Mouse (Mus musculus): ENCODE data around the gene Ubtf. TPM values are rescaled to one million over a fixed set of nuclear protein-coding genes. Genes with fewer than 3 reads are reported as not detected.

The Ubtf gene
- polyA plus RNA-seq, 1 experiment from 2014 or later = 75.5 TPM

DNA sequence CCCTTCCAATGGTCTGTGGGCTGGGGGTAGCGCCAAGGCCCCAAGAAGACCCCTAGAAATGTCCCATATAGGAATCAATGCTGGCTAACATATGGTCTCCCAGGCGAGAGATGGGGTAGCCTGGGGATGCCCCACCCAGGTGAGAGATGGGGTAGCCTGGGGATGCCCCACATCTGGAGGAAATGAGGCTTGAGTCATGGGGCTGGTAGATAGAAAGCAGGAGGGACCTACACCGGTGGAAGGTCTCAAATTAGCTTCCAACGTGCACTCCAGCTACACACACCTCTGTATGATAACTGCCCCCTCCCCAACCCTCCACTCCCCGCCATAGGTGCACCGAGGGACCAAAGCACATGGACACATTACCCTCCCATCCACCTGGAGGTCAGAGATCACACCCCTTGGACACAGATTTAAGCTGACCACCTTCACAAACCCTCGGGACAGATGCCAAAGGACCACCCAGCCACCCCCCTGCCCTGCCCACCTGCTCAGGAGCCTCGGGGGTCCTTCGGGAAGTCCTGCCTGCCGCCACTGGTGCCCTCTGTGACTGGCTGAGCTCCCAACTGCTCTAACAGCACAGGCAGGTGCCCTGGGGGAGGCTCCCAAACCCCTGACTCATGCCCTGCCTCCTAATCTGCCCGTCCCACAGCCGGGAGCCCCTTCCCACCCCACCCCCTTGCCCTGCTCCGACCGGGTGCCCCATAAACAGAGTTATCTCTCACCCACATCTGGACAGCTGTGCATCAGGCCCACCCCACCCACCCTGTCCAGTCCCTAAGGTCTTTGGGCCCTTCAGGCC is 45.2 kb upstream of the Ubtf start:
- Histone ChIP-seq H3K4me3 (replicated peaks; ENCODE audit: low read depth, low read length) (no peak overlapping the region), H3K4me1 (replicated peaks; ENCODE audit: insufficient read depth, low read length) (0 out of 2 replicates have a peak, but pooled peaks cover 4% of the 10 kb centered on the region), H3K9me3 (replicated peaks; ENCODE audit: low read length) (no peaks in the 10 kb centered on the region), H3K4me2 (ENCODE audit: low read length) (no peak overlapping the region), H3K27me3 (ENCODE audit: insufficient read depth, low read length) (no peaks in the 10 kb centered on the region), H3K9ac (ENCODE audit: low read depth, low read length) (no peak overlapping the region), H3K36me3 (ENCODE audit: insufficient read depth, low read length) (no peaks in the 10 kb centered on the region), H3K27ac (no peak overlapping the region)
- no peak for DNase-seq (ENCODE audit: low spot score)
- TF ChIP-seq CTCF (IDR thresholded peaks at IDR 0.05; ENCODE audit: low read depth) = no peak
- 64% methylated on average over 14 of the region's 14 CpGs for WGBS
- ATAC-seq (replicated peaks; ENCODE audit: low FRiP score, low read depth) = no peak

DNA sequence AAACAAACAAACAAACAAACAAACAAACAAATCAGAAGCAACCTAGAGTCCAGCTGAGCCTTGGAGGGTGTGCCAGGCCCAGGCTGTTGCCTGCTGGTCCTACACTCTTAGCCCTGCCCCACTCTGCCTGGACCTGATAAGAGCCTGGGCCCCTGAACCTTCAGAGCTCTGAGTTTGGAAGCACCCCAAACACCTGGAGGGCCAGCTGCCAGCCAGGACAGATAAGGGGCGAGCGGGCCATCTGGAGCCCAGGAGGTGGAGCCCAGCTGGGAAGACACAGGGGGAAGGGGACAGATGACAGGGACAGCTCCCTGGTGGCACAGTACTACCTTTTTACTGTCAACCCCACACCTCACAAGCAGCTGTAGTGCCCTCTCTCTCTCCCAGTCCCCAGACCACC is 44.1 kb upstream of the Ubtf start:
- no peaks in the 10 kb centered on the region for H3K36me3 ChIP-seq (ENCODE audit: insufficient read depth, low read length)
- H3K9me3 ChIP-seq (replicated peaks; ENCODE audit: low read length) = no peaks in the 10 kb centered on the region
- WGBS = 69% methylated on average over 2 of the region's 2 CpGs
- H3K27ac ChIP-seq = no peak overlapping the region
- no peaks in the 10 kb centered on the region for H3K27me3 ChIP-seq (ENCODE audit: insufficient read depth, low read length)
- H3K4me2 ChIP-seq (ENCODE audit: low read length) = no peak overlapping the region
- H3K4me3 ChIP-seq (replicated peaks; ENCODE audit: low read depth, low read length) = no peak overlapping the region
- H3K9ac ChIP-seq (ENCODE audit: low read depth, low read length) = no peak overlapping the region
- TF ChIP-seq CTCF (IDR thresholded peaks at IDR 0.05; ENCODE audit: low read depth) = no peak
- DNase-seq (ENCODE audit: low spot score) = no peak
- no peak for ATAC-seq (replicated peaks; ENCODE audit: low FRiP score, low read depth)
- H3K4me1 ChIP-seq (replicated peaks; ENCODE audit: insufficient read depth, low read length) = no peaks in the 10 kb centered on the region

DNA sequence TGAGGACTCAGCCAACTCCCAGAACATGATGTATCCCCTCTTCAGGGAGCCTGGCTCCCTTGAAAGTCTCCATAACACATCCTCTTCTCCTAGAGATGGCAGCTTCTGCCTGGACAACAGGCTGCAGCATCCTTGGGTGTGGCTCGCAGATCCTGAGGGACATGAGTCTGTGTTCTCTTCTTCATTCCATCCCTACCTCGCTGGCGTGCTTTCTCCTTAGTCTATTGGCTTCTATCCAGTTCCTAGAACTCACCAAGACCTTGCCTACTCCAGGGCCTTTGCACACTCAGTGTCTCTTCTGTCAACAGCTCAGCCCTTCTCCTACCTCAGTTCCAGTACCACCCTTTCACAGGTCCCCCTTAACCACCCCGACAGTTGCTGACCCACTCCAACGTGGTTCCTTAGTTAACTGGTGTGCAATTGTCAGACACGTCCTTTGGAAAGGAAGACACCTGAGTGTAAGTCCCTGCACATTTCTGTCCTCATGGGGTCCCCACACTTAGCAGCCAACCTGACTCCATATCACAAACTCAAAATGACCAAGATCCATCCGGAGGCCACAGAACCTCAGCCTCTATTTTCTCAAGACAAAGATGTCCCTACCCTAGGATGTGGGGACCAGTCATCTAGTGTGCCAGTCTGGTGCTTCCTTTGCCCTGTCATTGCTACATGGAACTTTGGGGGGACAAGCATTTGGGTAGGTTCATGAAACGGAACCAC is 42.4 kb upstream of the Ubtf start:
- H3K4me2 ChIP-seq (ENCODE audit: low read length) = no peak overlapping the region
- H3K27me3 ChIP-seq (ENCODE audit: insufficient read depth, low read length) = no peaks in the 10 kb centered on the region
- DNase-seq (ENCODE audit: low spot score) (no peak), ATAC-seq (replicated peaks; ENCODE audit: low FRiP score, low read depth) (no peak)
- TF ChIP-seq CTCF (IDR thresholded peaks at IDR 0.05; ENCODE audit: low read depth) = no peak
- H3K9me3 ChIP-seq (replicated peaks; ENCODE audit: low read length) = no peaks in the 10 kb centered on the region
- no peak overlapping the region for H3K27ac ChIP-seq
- no peaks in the 10 kb centered on the region for H3K4me1 ChIP-seq (replicated peaks; ENCODE audit: insufficient read depth, low read length)
- H3K36me3 ChIP-seq (ENCODE audit: insufficient read depth, low read length) = no peaks in the 10 kb centered on the region
- WGBS = 89% methylated on average over 8 of the region's 8 CpGs
- H3K4me3 ChIP-seq (replicated peaks; ENCODE audit: low read depth, low read length) = no peak overlapping the region
- no peak overlapping the region for H3K9ac ChIP-seq (ENCODE audit: low read depth, low read length)

DNA sequence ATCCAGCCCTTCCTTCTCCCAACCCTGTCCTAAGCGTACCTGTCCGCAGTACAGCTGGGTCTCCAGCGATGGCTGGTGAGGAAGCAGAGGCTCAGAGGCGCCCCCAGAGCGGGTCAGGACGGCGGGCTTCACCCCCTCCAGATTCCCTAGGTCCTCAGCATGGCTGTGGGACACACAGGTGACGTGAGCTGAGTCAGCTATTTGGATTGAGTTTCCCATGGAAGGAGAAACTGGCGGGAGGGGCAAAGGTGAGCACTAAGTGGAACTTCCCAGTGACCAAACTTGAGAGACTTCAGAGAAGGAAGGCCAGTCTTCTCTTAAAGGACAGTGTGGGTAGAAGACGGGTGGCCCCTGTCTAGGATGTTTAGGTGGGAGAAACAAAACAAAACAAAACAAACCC is 38.8 kb upstream of the Ubtf start:
- no peak overlapping the region for H3K27ac ChIP-seq
- H3K9ac ChIP-seq (ENCODE audit: low read depth, low read length) = no peak overlapping the region
- 71% methylated on average over 10 of the region's 10 CpGs for whole genome bisulfite sequencing
- no peaks in the 10 kb centered on the region for H3K27me3 ChIP-seq (ENCODE audit: insufficient read depth, low read length)
- ATAC-seq (replicated peaks; ENCODE audit: low FRiP score, low read depth) (no peak), DNase-seq (ENCODE audit: low spot score) (no peak)
- no peak for TF ChIP-seq CTCF (IDR thresholded peaks at IDR 0.05; ENCODE audit: low read depth)
- no peaks in the 10 kb centered on the region for H3K9me3 ChIP-seq (replicated peaks; ENCODE audit: low read length)
- H3K4me2 ChIP-seq (ENCODE audit: low read length) = no peak overlapping the region
- H3K4me3 ChIP-seq (replicated peaks; ENCODE audit: low read depth, low read length) = no peak overlapping the region
- no peaks in the 10 kb centered on the region for H3K4me1 ChIP-seq (replicated peaks; ENCODE audit: insufficient read depth, low read length)
- no peaks in the 10 kb centered on the region for H3K36me3 ChIP-seq (ENCODE audit: insufficient read depth, low read length)

DNA sequence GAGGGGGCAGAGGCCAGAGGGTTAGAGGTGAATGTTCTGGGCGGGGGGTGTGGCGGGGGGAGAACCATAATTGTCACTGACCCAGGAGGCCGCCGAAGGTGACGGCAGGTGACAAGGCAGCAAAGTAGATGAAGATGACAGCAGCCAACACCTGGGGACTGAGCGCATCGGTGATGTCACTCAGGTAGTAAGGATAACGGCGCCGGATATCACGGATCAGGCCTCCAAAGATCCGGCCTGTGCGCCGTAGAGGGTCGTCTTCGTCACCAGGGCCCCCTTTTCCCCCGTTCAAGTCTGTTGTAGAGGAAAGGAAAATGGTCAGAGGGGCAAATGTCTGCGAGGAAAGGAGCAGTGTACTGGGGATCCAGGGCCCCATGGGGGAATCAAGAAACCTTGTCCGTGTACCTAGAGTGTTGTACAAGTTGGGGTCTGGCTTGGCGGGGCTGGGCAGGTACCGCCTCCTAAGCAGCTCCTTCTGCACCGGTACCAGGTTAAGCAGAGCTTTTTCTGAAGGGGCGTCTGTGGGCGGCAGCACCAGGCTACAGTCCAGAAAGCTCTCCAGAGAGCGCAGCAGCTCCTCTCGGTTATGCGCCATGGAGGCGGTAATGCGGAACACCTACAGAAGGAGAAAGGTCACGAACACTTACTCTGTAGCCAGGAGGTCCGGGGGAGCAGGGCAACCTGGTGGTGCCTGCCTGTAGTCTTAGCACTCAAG is 37.3 kb upstream of the Ubtf start:
- Histone ChIP-seq H3K27ac (no peak overlapping the region), H3K4me3 (replicated peaks; ENCODE audit: low read depth, low read length) (no peak overlapping the region), H3K4me2 (ENCODE audit: low read length) (no peak overlapping the region), H3K9ac (ENCODE audit: low read depth, low read length) (no peak overlapping the region), H3K36me3 (ENCODE audit: insufficient read depth, low read length) (no peaks in the 10 kb centered on the region), H3K4me1 (replicated peaks; ENCODE audit: insufficient read depth, low read length) (no peaks in the 10 kb centered on the region), H3K9me3 (replicated peaks; ENCODE audit: low read length) (no peaks in the 10 kb centered on the region), H3K27me3 (ENCODE audit: insufficient read depth, low read length) (no peaks in the 10 kb centered on the region)
- DNase-seq (ENCODE audit: low spot score) (no peak), ATAC-seq (replicated peaks; ENCODE audit: low FRiP score, low read depth) (no peak)
- no peak for TF ChIP-seq CTCF (IDR thresholded peaks at IDR 0.05; ENCODE audit: low read depth)
- WGBS = 66% methylated on average over 31 of the region's 31 CpGs

DNA sequence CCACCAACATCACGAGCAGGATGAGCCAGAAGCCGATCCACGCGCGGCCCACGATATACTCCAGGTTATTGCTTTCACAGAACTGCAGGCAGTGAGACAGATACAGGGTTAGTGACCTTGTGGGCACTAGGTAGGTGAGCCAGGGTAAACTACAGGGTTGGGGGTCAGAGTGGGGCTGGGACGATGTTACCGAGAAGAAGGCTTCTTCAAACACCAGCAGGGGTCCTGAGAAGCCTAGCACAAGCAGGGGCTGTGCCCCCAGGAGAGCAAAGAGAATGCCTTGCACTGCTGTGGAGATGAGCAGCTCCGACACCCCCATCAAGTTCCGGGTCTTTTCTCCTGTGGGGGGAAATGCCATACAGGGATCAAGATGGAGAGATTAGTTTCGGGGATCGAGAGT is 36.6 kb upstream of the Ubtf start:
- Histone ChIP-seq H3K27ac (no peak overlapping the region), H3K36me3 (ENCODE audit: insufficient read depth, low read length) (no peaks in the 10 kb centered on the region), H3K4me1 (replicated peaks; ENCODE audit: insufficient read depth, low read length) (no peaks in the 10 kb centered on the region), H3K9me3 (replicated peaks; ENCODE audit: low read length) (no peaks in the 10 kb centered on the region), H3K27me3 (ENCODE audit: insufficient read depth, low read length) (no peaks in the 10 kb centered on the region), H3K4me3 (replicated peaks; ENCODE audit: low read depth, low read length) (no peak overlapping the region), H3K9ac (ENCODE audit: low read depth, low read length) (no peak overlapping the region), H3K4me2 (ENCODE audit: low read length) (no peak overlapping the region)
- WGBS = 75% methylated on average over 12 of the region's 12 CpGs
- no peak for TF ChIP-seq CTCF (IDR thresholded peaks at IDR 0.05; ENCODE audit: low read depth)
- DNase-seq (ENCODE audit: low spot score) = no peak
- ATAC-seq (replicated peaks; ENCODE audit: low FRiP score, low read depth) = no peak
